Mouse (Mus musculus) cerebellum, adult 9-11 months (tissue): ENCODE measurements around the gene Slc22a7.

Source experiments
- DNase-seq: peaks from one replicate; pipeline ENCODE4 v3.0.0; 2022

Gene Slc22a7

GRCm38 (mm10) chr17:46438298-46438873 lies at the start of gene Slc22a7:
Gene Slc22a7 (minus strand): TSS chr17:46438457.
- no peak for DNase-seq

GRCm38 (mm10) chr17:46487431-46487830 lies 49.2 kb upstream of the Slc22a7 start, which contains the start of gene Ttbk1:
Gene Ttbk1 (minus strand): TSS chr17:46487675.
- DNase-seq: peak; percentile 80

- DNase-seq: peak; percentile 50
Measured at GRCm38 (mm10) chr17:46486995-46487394, 48.7 kb upstream of the Slc22a7 start.

- peak; percentile 70 for DNase-seq
Measured at GRCm38 (mm10) chr17:46484461-46484875, 46.2 kb upstream of the Slc22a7 start.

GRCm38 (mm10) chr17:46484021-46484431 lies 45.8 kb upstream of the Slc22a7 start:
- peak; percentile 81 for DNase-seq

- peak; percentile 83 for DNase-seq
Measured at GRCm38 (mm10) chr17:46483561-46484001, 45.3 kb upstream of the Slc22a7 start.

- DNase-seq: no peak
Measured at GRCm38 (mm10) chr17:46477286-46477685, 39.0 kb upstream of the Slc22a7 start.

- DNase-seq: no peak
Measured at GRCm38 (mm10) chr17:46476601-46477000, 38.3 kb upstream of the Slc22a7 start.

- DNase-seq: peak; percentile 81
Measured at GRCm38 (mm10) chr17:46467830-46468229, 29.6 kb upstream of the Slc22a7 start.

- DNase-seq: no peak
Measured at GRCm38 (mm10) chr17:46462226-46462625, 24.0 kb upstream of the Slc22a7 start.

- no peak for DNase-seq
Measured at GRCm38 (mm10) chr17:46461347-46461746, 23.1 kb upstream of the Slc22a7 start.

- no peak for DNase-seq
Measured at GRCm38 (mm10) chr17:46460673-46461072, 22.4 kb upstream of the Slc22a7 start.

GRCm38 (mm10) chr17:46458439-46458838 lies 20.2 kb upstream of the Slc22a7 start:
- DNase-seq: no peak

GRCm38 (mm10) chr17:46457791-46458190 lies 19.5 kb upstream of the Slc22a7 start:
- DNase-seq: no peak

- DNase-seq: no peak
Measured at GRCm38 (mm10) chr17:46455110-46455691, 16.9 kb upstream of the Slc22a7 start.

GRCm38 (mm10) chr17:46454539-46454938 lies 16.3 kb upstream of the Slc22a7 start:
- DNase-seq: no peak

- no peak for DNase-seq
Measured at GRCm38 (mm10) chr17:46453970-46454411, 15.7 kb upstream of the Slc22a7 start.

- DNase-seq: no peak
Measured at GRCm38 (mm10) chr17:46453302-46453948, 15.2 kb upstream of the Slc22a7 start.

- no peak for DNase-seq
Measured at GRCm38 (mm10) chr17:46452683-46453082, 14.4 kb upstream of the Slc22a7 start.

GRCm38 (mm10) chr17:46446264-46446663 lies 8.0 kb upstream of the Slc22a7 start:
- DNase-seq: no peak

- no peak for DNase-seq
Measured at GRCm38 (mm10) chr17:46444839-46445579, 6.8 kb upstream of the Slc22a7 start.

GRCm38 (mm10) chr17:46439176-46439575 lies 919 bp upstream of the Slc22a7 start:
- no peak for DNase-seq

GRCm38 (mm10) chr17:46436672-46437366 lies 1.4 kb downstream of the Slc22a7 start:
- DNase-seq: no peak
